Mouse (Mus musculus): ENCODE data around the gene Gm11037. TPM values are rescaled to one million over a fixed set of nuclear protein-coding genes. Genes with fewer than 3 reads are reported as not detected.

Gm11037 gene
- total RNA-seq, 2 experiments from 2014 or later: not detected

DNA sequence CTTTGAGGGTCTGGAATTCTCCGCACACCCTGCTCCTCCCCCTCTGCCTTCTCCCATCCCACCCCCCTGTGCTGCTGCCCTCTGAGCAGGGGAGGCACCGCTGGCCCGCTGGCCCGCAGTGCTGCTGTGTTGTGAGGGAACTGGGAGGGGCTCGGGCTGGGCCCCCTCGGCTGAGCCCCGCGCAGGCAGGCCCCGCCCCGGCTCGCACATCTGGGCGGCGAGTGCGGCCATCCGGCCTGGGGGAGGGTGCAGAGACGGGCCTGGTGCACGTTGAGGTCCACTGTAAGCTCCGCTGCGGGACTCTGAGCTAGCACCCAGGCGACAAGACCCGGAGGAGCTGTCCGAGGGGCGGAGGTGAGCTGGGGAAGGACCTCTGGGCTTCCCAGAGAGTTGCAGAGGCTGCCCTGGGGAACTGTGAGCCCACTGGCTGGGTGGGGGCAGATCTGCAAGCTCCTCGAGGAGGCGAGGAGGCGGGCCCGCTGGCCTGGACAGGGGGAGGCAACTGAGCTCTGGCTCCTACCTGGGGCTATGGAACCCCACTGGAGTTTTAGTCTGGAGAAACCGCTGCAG is 6.1 kb upstream of the Gm11037 start, which contains the start of gene Hspa12b:
TSS of gene Hspa12b (plus strand) at position 120 of the 570 bp plus-strand sequence.
- no peak for ATAC-seq (replicated peaks; ENCODE audit: low FRiP score, poor library complexity, severe bottlenecking)

- no peak for ATAC-seq (replicated peaks; ENCODE audit: low FRiP score, poor library complexity, severe bottlenecking)
Observed at GRCm38 (mm10) chr2:131128211-131128610, 5.1 kb upstream of the Gm11037 start.

DNA sequence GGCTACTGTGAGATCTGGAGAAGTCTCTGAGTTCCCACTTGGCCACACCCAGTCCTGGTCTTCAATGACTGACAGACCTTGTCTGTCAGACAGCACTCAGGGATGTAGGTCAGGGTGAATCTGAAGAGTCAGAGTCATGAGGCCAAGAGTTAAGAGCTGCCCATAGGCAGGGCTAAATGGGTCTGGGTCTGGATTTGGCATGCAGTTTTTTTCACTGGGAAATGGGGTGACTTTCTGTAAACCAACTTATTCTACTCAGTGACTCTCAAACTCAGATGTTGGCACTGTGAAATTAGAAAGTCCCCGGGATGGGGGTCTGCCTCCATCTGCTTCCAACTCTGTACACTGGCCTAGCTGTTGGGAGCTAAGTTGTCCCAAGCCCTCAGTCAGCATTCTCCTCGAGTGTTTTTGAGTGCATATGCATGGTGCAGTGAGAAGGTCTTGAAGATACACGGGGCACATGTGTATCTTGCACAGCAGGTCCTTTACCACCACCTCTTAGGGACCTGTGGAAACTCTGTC is 4.6 kb upstream of the Gm11037 start:
- ATAC-seq (replicated peaks; ENCODE audit: low FRiP score, poor library complexity, severe bottlenecking): no peak

DNA sequence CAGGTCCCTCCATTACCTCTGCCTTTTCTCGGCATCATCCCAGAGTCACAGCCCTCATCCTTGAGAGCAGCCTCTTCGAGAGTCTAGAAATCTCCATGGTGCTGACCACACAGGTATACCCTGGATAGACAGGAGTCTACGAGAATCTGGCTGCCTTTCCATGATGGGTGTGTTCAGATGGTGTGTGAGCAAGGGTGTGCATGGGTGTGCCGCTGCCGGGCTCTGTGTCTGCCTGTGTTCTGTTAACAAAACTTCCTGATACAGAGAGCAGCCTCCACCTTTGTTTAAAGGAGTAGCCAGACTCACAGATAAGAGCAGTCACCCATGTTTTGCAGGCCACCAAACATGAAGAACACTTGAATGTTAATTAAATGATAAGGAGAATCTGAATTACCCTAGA is 3.5 kb upstream of the Gm11037 start:
- peak; percentile 80 for ATAC-seq (replicated peaks; ENCODE audit: low FRiP score, poor library complexity, severe bottlenecking)

DNA sequence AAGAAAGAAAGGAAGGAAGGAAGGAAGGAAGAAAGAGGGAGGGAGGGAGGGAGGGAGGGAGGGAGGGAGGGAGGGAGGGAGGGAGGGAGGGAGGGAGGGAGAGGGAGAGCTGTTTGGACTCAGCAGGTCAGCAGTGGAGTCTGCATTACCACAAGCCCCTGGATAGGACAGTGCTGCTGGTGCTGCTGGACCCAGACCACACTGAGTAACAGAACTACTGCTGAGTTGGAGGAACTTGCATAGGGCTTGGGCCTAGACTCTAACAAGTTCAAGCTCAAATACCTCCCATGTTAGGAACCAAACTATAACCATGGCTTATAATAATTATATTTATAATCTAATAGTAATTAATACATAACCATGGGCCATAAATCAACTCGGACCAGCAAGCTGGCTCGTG is 2.4 kb upstream of the Gm11037 start:
- no peak for ATAC-seq (replicated peaks; ENCODE audit: low FRiP score, poor library complexity, severe bottlenecking)

- no peak for ATAC-seq (replicated peaks; ENCODE audit: low FRiP score, poor library complexity, severe bottlenecking)
Observed at GRCm38 (mm10) chr2:131132111-131132888, 997 bp upstream of the Gm11037 start.

DNA sequence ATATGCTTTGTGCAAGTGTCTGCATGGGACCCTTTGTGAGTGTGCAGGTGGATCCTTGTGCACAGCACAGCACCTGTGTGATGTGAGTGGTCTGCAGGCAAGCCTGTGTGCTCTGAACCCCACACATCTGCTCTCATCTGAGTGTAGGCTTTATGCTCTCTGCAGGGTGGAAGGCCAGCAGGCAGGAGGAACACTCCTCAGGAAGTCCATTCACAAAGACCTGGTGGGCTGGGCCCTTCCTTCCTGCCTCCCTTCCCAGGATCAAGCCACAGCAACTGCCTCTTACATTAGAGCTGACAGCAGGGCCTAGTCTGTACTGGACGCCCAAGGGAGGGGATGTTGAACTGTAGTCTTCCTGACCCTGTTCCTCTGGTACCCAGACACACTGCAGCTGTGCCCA is 1.1 kb downstream of the Gm11037 start:
- no peak for ATAC-seq (replicated peaks; ENCODE audit: low FRiP score, poor library complexity, severe bottlenecking)

GRCm38 (mm10) chr2:131134826-131135400 is 1.6 kb downstream of the Gm11037 start:
- no peak; the same call in none of the 2 replicates for ATAC-seq (replicated peaks; ENCODE audit: low FRiP score, poor library complexity, severe bottlenecking)

DNA sequence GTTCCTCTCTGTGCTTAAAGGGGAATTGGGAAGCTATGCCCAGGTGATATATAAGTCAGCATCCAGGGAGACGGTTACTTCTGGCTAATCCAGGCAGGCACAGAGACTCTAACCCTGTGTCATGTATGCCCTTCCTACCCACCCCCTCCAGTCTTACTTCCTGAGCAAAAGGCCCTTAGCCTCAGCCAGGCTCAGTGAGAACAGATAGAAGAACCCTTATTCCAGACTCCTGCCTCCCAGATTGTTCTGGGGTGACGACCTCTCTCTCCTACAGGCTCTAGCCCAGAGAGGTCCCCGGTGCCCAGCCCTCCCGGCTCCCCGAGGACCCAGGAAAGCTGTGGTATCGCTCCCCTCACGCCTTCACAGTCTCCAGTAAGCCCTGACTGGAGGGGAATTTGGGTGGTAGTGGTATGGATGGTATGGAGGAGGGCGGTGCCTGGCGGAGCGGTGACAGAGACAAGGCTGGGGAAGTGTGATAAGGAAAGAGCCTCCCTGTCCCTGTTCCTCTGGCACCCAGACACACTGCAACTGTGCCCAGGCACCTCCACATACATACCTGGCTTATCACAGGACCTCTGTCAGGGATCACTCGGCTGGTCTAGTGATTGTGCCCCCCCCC is 2.3 kb downstream of the Gm11037 start:
- ATAC-seq (replicated peaks; ENCODE audit: low FRiP score, poor library complexity, severe bottlenecking): peak; percentile 93

- ATAC-seq (replicated peaks; ENCODE audit: low FRiP score, poor library complexity, severe bottlenecking): no peak
Observed at GRCm38 (mm10) chr2:131138296-131138695, 5.0 kb downstream of the Gm11037 start.

DNA sequence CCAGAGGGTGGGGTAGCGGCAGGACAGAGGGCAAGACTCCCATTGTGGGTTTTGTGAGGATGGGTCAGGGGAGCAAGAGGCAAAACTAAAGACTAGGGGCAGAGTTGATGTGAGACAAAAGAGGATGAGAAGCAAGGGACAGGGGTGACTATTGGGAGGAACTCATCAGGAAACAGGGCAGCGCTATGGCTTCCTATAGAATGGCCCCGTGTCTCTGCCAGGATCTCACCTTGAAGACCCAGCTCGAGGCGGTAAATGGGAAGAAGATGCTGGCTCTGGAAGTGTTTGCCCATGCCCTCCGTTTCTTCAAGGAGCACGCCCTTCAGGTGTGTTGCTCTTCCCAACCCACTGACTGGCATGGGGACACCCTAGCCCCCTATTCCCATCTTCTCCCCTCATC is 5.5 kb downstream of the Gm11037 start:
- ATAC-seq (replicated peaks; ENCODE audit: low FRiP score, poor library complexity, severe bottlenecking): no peak

DNA sequence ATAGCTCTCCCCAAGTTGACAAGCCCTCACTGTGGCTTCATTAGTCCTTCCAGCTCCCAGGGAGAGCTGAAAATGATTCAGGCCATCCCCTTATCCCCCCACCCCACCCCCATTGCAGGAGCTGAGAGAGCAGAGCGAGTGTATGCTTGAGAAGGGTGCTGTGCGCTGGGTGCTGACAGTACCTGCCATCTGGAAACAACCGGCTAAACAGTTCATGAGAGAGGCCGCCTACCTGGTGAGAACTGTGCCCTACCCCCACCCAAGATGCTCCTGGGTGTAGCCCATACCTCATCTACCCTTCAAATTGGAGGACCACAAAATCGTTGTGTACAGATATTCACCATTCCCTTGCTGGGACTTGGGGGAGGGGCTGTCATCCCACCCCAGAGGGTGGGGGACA is 6.0 kb downstream of the Gm11037 start:
- ATAC-seq (replicated peaks; ENCODE audit: low FRiP score, poor library complexity, severe bottlenecking): no peak

- no peak for ATAC-seq (replicated peaks; ENCODE audit: low FRiP score, poor library complexity, severe bottlenecking)
Observed at GRCm38 (mm10) chr2:131139886-131140532, 6.7 kb downstream of the Gm11037 start.

GRCm38 (mm10) chr2:131140533-131140905 is 7.2 kb downstream of the Gm11037 start:
- ATAC-seq (replicated peaks; ENCODE audit: low FRiP score, poor library complexity, severe bottlenecking): no peak

GRCm38 (mm10) chr2:131141336-131141986 is 8.2 kb downstream of the Gm11037 start:
- no peak for ATAC-seq (replicated peaks; ENCODE audit: low FRiP score, poor library complexity, severe bottlenecking)

DNA sequence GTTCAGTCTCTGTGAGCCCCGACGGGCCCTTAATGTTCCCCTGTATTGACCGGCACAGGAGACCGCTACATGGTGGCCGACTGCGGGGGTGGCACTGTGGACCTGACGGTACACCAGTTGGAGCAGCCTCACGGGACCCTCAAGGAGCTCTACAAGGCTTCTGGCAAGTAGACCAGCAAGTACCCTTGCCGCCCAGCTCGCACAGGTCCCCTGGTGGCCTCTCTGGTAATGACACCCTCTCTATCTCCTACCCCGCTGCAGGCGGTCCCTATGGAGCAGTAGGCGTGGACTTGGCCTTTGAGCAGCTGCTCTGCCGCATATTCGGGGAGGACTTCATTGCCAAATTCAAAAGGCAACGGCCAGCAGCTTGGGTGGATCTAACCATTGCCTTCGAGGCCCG is 9.3 kb downstream of the Gm11037 start:
- peak; percentile 90 for ATAC-seq (replicated peaks; ENCODE audit: low FRiP score, poor library complexity, severe bottlenecking)

GRCm38 (mm10) chr2:131143007-131143780 is 9.9 kb downstream of the Gm11037 start:
- ATAC-seq (replicated peaks; ENCODE audit: low FRiP score, poor library complexity, severe bottlenecking): peak; percentile 8

- ATAC-seq (replicated peaks; ENCODE audit: low FRiP score, poor library complexity, severe bottlenecking): no peak
Observed at GRCm38 (mm10) chr2:131145121-131145520, 11.8 kb downstream of the Gm11037 start.

- ATAC-seq (replicated peaks; ENCODE audit: low FRiP score, poor library complexity, severe bottlenecking): no peak
Observed at GRCm38 (mm10) chr2:131145536-131145935, 12.2 kb downstream of the Gm11037 start.

All from erythroid progenitor cell, adult 5-6 weeks (primary cell).